Mouse (Mus musculus): Measurements from ENCODE around the gene Mgrn1. TPM values are rescaled to one million over a fixed set of nuclear protein-coding genes. Genes with fewer than 3 reads are reported as not detected.

Mgrn1 gene
- total RNA-seq, 1 experiment from 2014 or later, result 85.4 TPM

DNA sequence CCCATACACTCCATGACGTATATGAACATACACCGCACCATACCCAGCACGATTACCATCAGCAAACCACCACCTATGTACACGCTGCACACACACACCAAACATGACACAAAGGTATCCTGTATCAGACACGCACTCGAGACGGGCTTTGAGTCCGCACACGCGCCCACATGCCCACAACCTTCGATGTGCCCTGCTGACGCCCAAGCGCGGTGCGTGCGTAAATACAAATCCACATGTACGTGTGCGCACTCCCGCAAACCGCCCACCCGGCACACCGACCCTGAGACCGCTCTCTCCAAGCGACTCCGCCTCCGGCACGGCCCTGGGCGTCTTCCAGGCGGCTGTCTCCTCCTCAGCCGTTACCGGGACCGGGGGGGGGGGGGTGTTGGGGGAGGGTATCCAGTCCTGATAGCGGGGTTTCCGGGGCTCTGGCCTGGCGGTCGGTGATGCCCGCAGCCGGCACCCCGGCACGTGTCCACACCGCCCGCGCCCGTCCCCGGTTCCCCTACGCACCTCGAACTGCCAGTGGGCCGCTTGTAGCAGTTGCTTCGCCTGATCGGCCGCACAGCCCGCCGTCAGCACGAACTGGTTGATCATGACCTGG lies 6.8 kb upstream of the Mgrn1 start:
- DNase-seq, result peak; percentile 65

GRCm38 (mm10) chr16:4879708-4880124 lies 6.3 kb upstream of the Mgrn1 start:
- DNase-seq, result peak; percentile 92

DNA sequence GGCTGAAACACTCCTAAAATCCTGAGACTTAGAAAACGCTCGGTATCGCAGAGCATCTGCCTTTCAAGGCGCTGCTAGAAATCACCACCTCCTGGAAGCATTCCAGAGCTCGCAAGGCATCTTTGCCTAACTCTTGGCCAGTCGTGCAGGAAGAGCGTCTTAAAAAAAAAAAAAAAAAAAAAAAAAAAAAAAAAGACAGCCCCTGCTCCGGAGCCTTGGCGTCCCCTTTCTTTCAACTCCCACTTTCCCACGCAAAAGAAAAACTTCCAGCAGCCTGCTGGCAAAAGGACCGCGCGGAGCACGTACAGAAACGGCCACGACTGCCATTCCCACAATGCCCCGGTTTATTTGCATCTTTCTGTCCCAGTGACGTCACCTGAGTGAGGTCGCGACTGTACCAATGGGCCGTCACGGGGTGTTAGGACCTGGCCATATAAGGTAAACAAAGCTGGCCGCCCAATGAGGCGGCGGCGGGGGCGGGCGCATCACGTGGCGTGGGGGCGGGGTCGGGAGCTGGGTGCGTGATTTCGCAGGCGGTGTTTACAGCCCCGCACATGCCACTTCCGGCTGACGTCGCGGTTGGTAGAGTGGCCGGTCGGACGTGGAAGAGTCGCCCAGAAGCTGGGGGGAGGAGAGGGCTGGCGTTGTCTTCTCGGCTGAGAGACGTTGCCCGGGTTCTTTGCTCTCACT lies 5.8 kb upstream of the Mgrn1 start, which contains the start of gene Ubald1:
Ubald1 (minus strand) TSS at position 180 of the 690 bp plus-strand sequence.
- DNase-seq, result peak; percentile 98

DNA sequence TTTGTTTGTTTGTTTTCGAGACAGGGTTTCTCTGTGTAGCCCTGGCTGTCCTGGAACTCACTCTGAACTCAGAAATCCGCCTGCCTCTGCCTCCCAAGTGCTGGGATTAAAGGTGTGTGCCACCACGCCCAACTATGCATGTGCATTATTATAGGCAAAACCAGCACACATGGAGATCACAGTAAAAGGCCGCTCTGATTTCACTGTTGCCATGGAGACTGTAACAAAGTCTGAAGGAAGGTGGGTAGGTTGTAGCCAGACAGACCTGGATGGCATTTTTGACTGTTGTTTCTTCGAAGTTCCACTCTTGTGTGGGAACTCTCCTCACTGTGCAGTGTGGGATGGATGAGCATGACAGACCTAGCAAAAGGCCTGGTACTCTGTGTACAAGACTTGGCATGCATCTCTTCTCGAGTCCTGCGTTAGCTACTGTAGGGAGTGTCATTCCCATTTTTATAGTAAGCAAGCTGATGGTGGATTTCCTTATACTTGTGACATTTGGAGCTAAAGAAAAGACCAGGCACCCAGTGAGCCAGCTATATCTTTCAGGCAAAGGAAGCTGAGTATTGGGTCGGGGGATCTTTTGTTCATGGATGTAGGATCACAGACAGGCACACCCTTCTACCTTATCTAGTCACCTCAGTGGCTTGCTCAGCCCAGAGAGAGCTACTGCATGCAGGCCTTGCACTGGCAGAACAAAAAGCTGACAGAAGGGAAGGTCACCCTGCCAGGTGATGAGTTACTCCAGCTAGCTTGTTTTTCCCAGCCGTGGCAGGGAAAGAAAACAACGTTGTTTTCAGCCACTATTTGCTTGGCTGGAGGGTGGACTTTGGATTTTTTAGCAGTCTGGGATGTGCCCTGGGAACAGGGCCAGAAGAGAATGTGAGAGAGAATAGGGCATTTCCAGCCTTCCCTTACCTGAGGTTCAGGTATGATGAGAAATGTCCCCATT lies 4.4 kb upstream of the Mgrn1 start:
- DNase-seq, result no peak

- DNase-seq, result no peak
Observed at GRCm38 (mm10) chr16:4884930-4885329, 1.1 kb upstream of the Mgrn1 start.

DNA sequence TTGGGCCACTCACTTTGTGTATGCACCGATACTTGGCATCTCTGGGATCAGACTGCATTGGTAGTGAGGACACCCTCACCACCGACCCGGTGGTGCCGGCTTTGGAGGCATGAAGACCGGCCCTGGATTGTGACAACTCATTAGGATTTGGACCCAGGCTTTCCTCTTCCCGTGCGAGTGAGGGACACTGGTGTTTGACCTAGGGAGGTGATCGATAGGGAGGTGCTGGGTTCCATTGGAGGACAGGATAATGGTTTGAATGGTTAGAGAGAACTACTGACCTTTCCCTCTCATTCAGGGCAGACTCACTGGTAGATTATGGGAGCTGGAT lies 606 bp downstream of the Mgrn1 start:
- DNase-seq, result no peak

- DNase-seq, result no peak
Observed at GRCm38 (mm10) chr16:4890201-4890709, 4.2 kb downstream of the Mgrn1 start.

- no peak for DNase-seq
Observed at GRCm38 (mm10) chr16:4892171-4892570, 6.1 kb downstream of the Mgrn1 start.

DNA sequence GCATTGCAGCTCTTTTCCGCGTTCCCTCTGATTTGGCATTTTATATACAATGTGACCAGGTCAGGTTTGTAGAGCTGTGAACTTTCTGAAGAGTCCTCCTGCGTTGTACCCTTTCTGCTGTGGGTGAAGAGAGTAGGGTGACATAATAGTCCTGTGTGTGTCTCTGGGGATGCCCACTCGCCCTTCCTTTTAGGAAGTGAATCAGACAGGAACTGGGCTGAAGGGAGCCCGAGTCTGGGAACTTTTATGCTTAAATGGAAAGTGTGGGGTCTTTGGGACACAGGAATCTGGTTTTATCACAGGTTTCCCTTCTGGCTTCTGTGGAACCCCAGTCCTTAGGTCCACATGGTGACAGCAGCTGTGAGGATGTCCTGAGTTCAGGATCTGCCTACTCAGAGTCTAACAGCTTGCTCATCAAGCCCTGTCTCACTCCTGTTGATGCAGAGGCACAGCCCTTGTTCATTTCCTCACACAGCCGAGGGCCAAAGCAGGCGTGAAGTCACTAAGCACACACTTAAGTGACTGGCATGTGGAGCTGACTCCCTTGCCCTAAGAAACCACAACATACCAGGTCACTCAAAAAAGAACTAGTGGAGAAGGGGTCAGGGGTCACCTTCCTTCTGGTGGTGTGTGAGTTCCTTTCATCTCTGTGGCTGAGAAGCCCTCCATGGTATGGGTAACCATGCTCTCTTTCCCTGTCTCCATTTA lies 8.3 kb downstream of the Mgrn1 start:
- no peak for DNase-seq

GRCm38 (mm10) chr16:4896249-4897027 lies 10.4 kb downstream of the Mgrn1 start:
- no peak for DNase-seq

DNA sequence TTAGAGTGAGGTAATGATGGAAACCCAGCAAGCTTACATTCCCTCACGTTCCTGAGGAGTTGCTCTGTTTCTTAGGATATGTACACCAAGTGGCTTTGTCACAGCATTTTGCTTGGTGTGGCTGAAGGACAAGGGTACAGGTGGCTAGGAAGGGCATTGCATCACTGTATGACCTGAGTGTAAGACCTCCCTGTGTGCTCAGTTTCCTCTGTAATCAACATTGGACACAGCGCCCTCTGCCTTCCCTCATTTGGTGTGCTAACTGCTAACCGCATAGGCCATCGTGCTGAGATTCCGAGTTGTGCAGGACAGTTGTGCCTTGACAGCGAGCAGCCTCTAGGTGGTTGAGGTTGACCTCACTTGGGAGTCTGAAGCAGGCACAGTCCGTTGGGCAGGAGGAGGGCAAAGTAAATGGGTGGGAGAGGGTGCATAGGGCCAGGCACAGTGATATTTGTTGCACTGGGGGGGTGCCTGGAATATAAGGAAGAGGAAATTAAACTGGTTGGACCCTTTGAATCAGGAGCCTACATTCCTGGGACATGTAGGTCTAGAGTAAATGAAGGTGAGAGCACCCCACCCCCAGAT lies 11.2 kb downstream of the Mgrn1 start:
- no peak for DNase-seq

GRCm38 (mm10) chr16:4898881-4899280 lies 12.8 kb downstream of the Mgrn1 start:
- DNase-seq, result no peak

DNA sequence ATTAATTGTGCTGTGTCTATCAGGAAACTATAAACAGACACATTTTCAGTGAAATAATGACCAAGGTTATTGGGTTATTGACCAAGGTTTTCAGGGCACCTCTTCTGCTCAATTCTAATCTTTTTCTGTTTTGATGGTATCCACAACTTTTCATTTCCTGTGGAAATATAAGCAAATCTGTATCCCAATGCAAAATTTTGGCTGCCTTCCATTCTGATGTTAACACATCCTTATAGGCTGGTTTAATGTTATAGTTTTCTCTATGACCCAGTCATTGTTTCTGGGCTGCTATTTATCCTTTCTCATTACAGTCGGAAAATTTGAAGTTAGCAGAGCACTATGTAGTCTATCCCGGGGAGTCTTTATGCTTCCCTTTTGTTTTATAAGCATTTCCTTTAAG lies 13.7 kb downstream of the Mgrn1 start:
- DNase-seq, result no peak

DNA sequence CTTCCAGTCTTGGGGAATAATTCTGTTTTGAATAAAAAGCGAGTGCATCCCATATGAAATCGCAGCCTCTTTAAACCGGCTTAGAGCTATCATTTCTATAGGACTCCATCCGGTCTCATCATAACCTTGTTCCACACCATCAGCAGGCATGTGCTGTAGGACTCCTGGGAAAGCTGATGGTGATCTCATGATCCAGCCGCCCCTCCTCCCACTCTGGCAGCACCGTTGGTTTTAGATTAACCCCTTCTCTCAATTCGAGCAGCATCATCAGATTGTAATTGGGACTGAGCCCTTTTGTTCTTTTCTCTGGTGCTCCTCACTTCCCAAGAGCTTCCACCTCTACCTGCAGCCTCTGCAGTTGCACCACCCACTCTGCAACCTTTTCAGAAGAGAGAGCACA lies 15.1 kb downstream of the Mgrn1 start:
- no peak for DNase-seq

DNA sequence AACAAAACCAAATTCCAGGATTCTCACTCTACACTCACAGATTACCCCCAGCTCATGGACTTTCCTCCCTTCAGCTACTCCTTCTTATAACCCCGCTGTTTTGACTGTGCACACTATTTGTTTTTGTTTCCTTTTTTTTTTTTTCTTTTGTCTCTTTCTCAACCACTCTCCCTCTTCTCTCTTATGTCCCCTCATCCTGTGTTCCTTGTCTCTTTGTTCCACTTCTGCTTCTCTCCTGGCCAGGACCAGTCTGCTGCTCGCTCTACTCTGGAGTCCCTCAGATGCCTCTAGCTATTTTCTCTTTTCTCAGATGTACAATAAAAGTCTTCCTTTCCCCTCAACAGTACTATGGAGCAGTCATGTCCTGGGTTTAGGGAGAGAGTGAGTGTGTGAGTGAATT lies 16.3 kb downstream of the Mgrn1 start:
- no peak for DNase-seq

GRCm38 (mm10) chr16:4903491-4904102 lies 17.5 kb downstream of the Mgrn1 start:
- DNase-seq, result no peak

DNA sequence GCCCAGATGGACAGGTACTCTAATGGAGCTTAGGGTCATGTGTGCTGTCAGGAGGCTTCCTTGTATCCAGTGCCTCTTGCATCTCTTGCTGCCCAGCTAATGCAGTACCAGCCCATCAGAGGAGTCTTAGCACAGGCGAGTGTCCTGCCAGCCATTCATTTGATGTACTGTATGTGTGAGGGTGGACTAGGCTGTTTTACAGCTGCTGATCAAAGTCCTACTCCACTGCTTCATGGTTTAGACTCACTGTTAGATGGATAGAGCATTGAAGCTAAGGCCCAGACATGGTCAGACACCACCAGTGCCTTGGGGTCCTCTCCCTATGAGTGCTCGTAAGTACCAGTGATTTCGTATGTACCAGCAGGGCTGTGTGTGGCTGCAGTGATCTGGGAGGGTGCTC lies 18.8 kb downstream of the Mgrn1 start:
- no peak for DNase-seq

DNA sequence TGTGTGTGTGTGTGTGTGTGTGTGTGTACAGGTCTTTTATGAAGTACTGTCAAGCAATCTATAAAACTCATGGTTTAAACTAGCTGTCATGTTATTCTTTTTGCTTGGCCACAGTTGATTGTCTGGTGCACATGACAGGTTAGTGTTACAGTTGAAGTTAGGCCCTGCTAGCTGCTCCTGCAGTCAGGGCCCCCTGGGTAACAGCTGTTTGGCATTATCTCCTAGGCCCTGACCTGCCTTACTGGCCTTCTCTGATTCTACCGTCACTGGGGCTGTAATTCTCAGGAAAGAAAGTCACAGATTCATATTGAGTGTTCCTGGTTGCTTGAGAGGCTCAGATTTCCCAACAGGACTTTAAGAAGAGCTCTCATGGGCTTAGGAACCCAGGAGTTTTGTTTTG lies 19.5 kb downstream of the Mgrn1 start:
- no peak for DNase-seq

GRCm38 (mm10) chr16:4906559-4906958 lies 20.5 kb downstream of the Mgrn1 start:
- no peak for DNase-seq

- DNase-seq, result no peak
Observed at GRCm38 (mm10) chr16:4907386-4907785, 21.3 kb downstream of the Mgrn1 start.

DNA sequence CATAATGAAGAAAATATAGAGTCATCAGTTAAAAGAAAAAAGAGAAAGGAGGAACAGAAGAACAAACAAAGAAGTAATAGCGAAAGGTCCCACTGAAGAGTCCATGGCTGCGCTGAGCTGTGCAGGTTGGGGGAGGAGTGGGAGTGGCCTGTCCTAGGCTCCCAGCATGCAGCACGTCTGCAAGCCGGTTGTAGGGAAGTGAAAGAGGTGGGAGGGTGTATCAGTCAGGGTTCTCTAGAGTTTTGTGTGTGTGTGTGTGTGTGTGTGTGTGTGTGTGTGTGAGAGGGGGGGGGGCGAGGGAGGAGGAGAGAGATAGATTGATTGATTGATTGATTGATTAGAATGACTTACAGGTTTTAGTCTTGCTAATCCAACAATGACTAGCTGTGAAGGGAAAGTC lies 21.9 kb downstream of the Mgrn1 start:
- no peak for DNase-seq

Data from adrenal gland, postnatal 25 days (tissue).